Mouse (Mus musculus) bone marrow, adult 2 months (tissue): ENCODE measurements around the gene Hist1h2ba. TPM values are rescaled to one million over a fixed set of nuclear protein-coding genes. Genes with fewer than 3 reads are reported as not detected.

Source experiments
- H3K27ac ChIP-seq: fragments of 200-500 bp; 2 replicates; pipeline ENCODE4 v1.5.1; 2012; ENCODE audit warnings: low read depth, mild to moderate bottlenecking, control low read depth, inconsistent platforms, low read length; ENCODE audit not compliant: control insufficient read depth, poor library complexity, insufficient read depth
- H3K4me1 ChIP-seq: fragments of 200-500 bp; 2 replicates; pipeline ENCODE4 v1.6.1; 2011; ENCODE audit warnings: low read length; ENCODE audit not compliant: control insufficient read depth, insufficient read depth
- H3K4me3 ChIP-seq: fragments of 200-500 bp; replicated peaks from 2 replicates; pipeline ENCODE3; 2011; ENCODE audit warnings: mild to moderate bottlenecking, low read depth, low read length, control low read depth; ENCODE audit not compliant: control insufficient read depth
- CTCF ChIP-seq: fragments of 200-500 bp; IDR thresholded peaks from 2 replicates; pipeline ENCODE4 v1.5.1; 2011; ENCODE audit warnings: low read length, control low read depth; ENCODE audit not compliant: control insufficient read depth, insufficient read depth
- POLR2A ChIP-seq: fragments of 200-500 bp; IDR thresholded peaks from 2 replicates; pipeline ENCODE4 v1.6.1; 2011; ENCODE audit warnings: low read depth, mild to moderate bottlenecking, control low read depth, low read length, borderline replicate concordance; ENCODE audit not compliant: control insufficient read depth
- WGBS: fragments of 180-500 bp; shearing (Covaris S2); methylation state at CpG from one replicate; pipeline ENCODE4 v1.1.7; 2018; 5-methylcytosine and 5-hydroxymethylcytosine counted together
- polyA plus RNA-seq: library from polyadenylated mRNA; stranded (reverse); fragments of >200 nt; gene quantifications from 2 replicates; pipeline ENCODE4 v1.2.4, GENCODE M21; 2011; ENCODE audit warnings: low replicate concordance; ENCODE audit not compliant: missing spikeins, insufficient read depth, insufficient read length

The Hist1h2ba gene
- polyA plus RNA-seq, 1 experiment: not detected

- Histone ChIP-seq H3K4me3 (no peak overlapping the region), H3K27ac (no peak overlapping the region), H3K4me1 (peaks cover 2% of the 10 kb centered on the region; the same call in 1 of the 2 replicates)
- WGBS: 82% methylated on average over 1 of the region's 1 CpGs
- TF ChIP-seq CTCF (no peak), POLR2A (no peak)
Measured at GRCm38 (mm10) chr13:23916132-23916531, 17.8 kb downstream of the Hist1h2ba start.

- H3K27ac ChIP-seq: peak within 1 kb of the TSS; percentile 67
- TF ChIP-seq POLR2A (no peak), CTCF (no peak)
- H3K4me1 ChIP-seq: peaks cover 2% of the 10 kb centered on the region; the same call in 1 of the 2 replicates
- WGBS: 56% methylated on average over 9 of the region's 9 CpGs
- H3K4me3 ChIP-seq: no peak within 1 kb of the TSS
Measured at GRCm38 (mm10) chr13:23914376-23915167, 19.4 kb downstream of the Hist1h2ba start, which contains the start of gene Slc17a4. Slc17a4 (minus strand) TSS chr13:23915009.

- peak overlapping the region; percentile 66; the same call in 1 of the 2 replicates for H3K27ac ChIP-seq
- H3K4me1 ChIP-seq: peaks cover 2% of the 10 kb centered on the region; the same call in 1 of the 2 replicates
- H3K4me3 ChIP-seq: no peak overlapping the region
- TF ChIP-seq CTCF: no peak
- no peak for TF ChIP-seq POLR2A
- 6% methylated on average over 6 of the region's 6 CpGs for WGBS
Measured at GRCm38 (mm10) chr13:23913791-23914306, 20.1 kb downstream of the Hist1h2ba start.

- H3K4me3 ChIP-seq: no peak overlapping the region
- 12% methylated on average over 5 of the region's 5 CpGs for WGBS
- TF ChIP-seq CTCF (no peak), POLR2A (no peak)
- no peak overlapping the region for H3K27ac ChIP-seq
- peaks cover 2% of the 10 kb centered on the region; the same call in 1 of the 2 replicates for H3K4me1 ChIP-seq
Measured at GRCm38 (mm10) chr13:23911335-23911734, 22.6 kb downstream of the Hist1h2ba start.

GRCm38 (mm10) chr13:23910121-23910520 lies 23.8 kb downstream of the Hist1h2ba start:
- TF ChIP-seq POLR2A (no peak), CTCF (no peak)
- H3K4me3 ChIP-seq: no peak overlapping the region
- H3K4me1 ChIP-seq: peaks cover 2% of the 10 kb centered on the region; the same call in 1 of the 2 replicates
- WGBS: 24% methylated on average over 5 of the region's 5 CpGs
- no peak overlapping the region for H3K27ac ChIP-seq

- 87% methylated on average over 5 of the region's 5 CpGs for WGBS
- H3K4me3 ChIP-seq: no peak overlapping the region
- TF ChIP-seq CTCF (no peak), POLR2A (no peak)
- no peak overlapping the region for H3K27ac ChIP-seq
- H3K4me1 ChIP-seq: no peaks in the 10 kb centered on the region; the same call in 1 of the 2 replicates
Measured at GRCm38 (mm10) chr13:23906906-23907305, 27.1 kb downstream of the Hist1h2ba start.

- TF ChIP-seq CTCF (no peak), POLR2A (no peak)
- Histone ChIP-seq H3K4me1 (no peaks in the 10 kb centered on the region; the same call in 1 of the 2 replicates), H3K4me3 (no peak overlapping the region), H3K27ac (no peak overlapping the region)
- 2% methylated on average over 6 of the region's 6 CpGs for WGBS
Measured at GRCm38 (mm10) chr13:23898242-23898641, 35.7 kb downstream of the Hist1h2ba start.

- no peak overlapping the region for H3K4me3 ChIP-seq
- TF ChIP-seq POLR2A (no peak), CTCF (no peak)
- H3K4me1 ChIP-seq: no peaks in the 10 kb centered on the region; the same call in 1 of the 2 replicates
- no peak overlapping the region for H3K27ac ChIP-seq
- 74% methylated on average over 4 of the region's 4 CpGs for WGBS
Measured at GRCm38 (mm10) chr13:23893269-23893593, 40.7 kb downstream of the Hist1h2ba start.
